Mouse (Mus musculus) midbrain, embryonic 15.5 days (tissue): ENCODE data around the gene Spsb4. TPM values are rescaled to one million over a fixed set of nuclear protein-coding genes. Genes with fewer than 3 reads are reported as not detected.

Experiments used
- ATAC-seq: fragments of 200-750 bp; cut with Nextera tagmentation; replicated peaks from 2 replicates; pipeline ENCODE4 v1.8.0; 2017; ENCODE audit warnings: moderate TSS enrichment
- H3K27ac ChIP-seq: fragments of 300-500 bp; sonication (generic); 2 replicates; pipeline ENCODE4 v1.5.1; 2015; ENCODE audit warnings: mild to moderate bottlenecking, inconsistent platforms
- H3K27me3 ChIP-seq: fragments of 300-500 bp; sonication (generic); replicated peaks from 2 replicates; pipeline ENCODE4 v1.6.1; 2015; ENCODE audit warnings: inconsistent platforms
- H3K36me3 ChIP-seq: fragments of 300-500 bp; sonication (generic); replicated peaks from 2 replicates; pipeline ENCODE4 v1.6.1; 2015; ENCODE audit warnings: inconsistent platforms
- H3K4me1 ChIP-seq: fragments of 300-500 bp; sonication (generic); 2 replicates; pipeline ENCODE4 v1.6.1; 2015; ENCODE audit warnings: inconsistent platforms
- H3K4me2 ChIP-seq: fragments of 300-500 bp; sonication (generic); 2 replicates; pipeline ENCODE4 v1.6.1; 2015; ENCODE audit warnings: inconsistent platforms, mild to moderate bottlenecking, moderate library complexity
- H3K4me3 ChIP-seq: fragments of 300-500 bp; sonication (generic); 2 replicates; pipeline ENCODE4 v1.5.1; 2015; ENCODE audit warnings: mild to moderate bottlenecking, inconsistent platforms
- H3K9ac ChIP-seq: fragments of 300-500 bp; sonication (generic); 2 replicates; pipeline ENCODE4 v1.6.1; 2015; ENCODE audit warnings: mild to moderate bottlenecking, inconsistent platforms
- H3K9me3 ChIP-seq: fragments of 300-500 bp; sonication (generic); 2 replicates; pipeline ENCODE4 v1.6.1; 2016; ENCODE audit warnings: inconsistent platforms
- WGBS: fragments of 180-500 bp; shearing (Covaris S2); methylation state at CpG from one replicate; pipeline ENCODE4 v1.1.7; 2015; ENCODE audit warnings: mixed read lengths; 5-methylcytosine and 5-hydroxymethylcytosine counted together
- polyA plus RNA-seq: library from polyadenylated mRNA; unstranded; fragments of >200 nt; fragmentation: Nextera tagmentation; extraction: Ambion mirVana; gene quantifications from 2 replicates; pipeline ENCODE4 v1.2.1, GENCODE M21; 2015

Spsb4 gene
- polyA plus RNA-seq, 1 experiment from 2014 or later = 31.7 TPM

- no peak overlapping the region for H3K9ac ChIP-seq
- H3K4me2 ChIP-seq = no peak overlapping the region
- H3K4me1 ChIP-seq = peaks cover 4% of the 10 kb centered on the region
- ATAC-seq = no peak
- no peaks in the 10 kb centered on the region for H3K9me3 ChIP-seq
- no peaks in the 10 kb centered on the region for H3K27me3 ChIP-seq
- 80% methylated on average over 3 of the region's 3 CpGs for WGBS
- H3K4me3 ChIP-seq = no peak overlapping the region
- no peaks in the 10 kb centered on the region for H3K36me3 ChIP-seq
- H3K27ac ChIP-seq = no peak overlapping the region
Observed at GRCm38 (mm10) chr9:96934816-96935215, 83.8 kb downstream of the Spsb4 start.

GRCm38 (mm10) chr9:96932751-96933150, 85.9 kb downstream of the Spsb4 start:
- no peaks in the 10 kb centered on the region for H3K4me1 ChIP-seq
- 90% methylated on average over 8 of the region's 8 CpGs for WGBS
- H3K27ac ChIP-seq = no peak overlapping the region
- no peaks in the 10 kb centered on the region for H3K36me3 ChIP-seq
- no peak overlapping the region for H3K9ac ChIP-seq
- H3K4me2 ChIP-seq = no peak overlapping the region
- no peak for ATAC-seq
- H3K4me3 ChIP-seq = no peak overlapping the region
- no peaks in the 10 kb centered on the region for H3K9me3 ChIP-seq
- no peaks in the 10 kb centered on the region for H3K27me3 ChIP-seq

- no peaks in the 10 kb centered on the region for H3K27me3 ChIP-seq
- no peak overlapping the region for H3K27ac ChIP-seq
- WGBS = 81% methylated on average over 17 of the region's 17 CpGs
- H3K4me3 ChIP-seq = no peak overlapping the region
- no peak for ATAC-seq
- no peak overlapping the region for H3K9ac ChIP-seq
- H3K36me3 ChIP-seq = no peaks in the 10 kb centered on the region
- no peaks in the 10 kb centered on the region for H3K9me3 ChIP-seq
- no peaks in the 10 kb centered on the region for H3K4me1 ChIP-seq
- no peak overlapping the region for H3K4me2 ChIP-seq
Observed at GRCm38 (mm10) chr9:96923577-96924316, 94.9 kb downstream of the Spsb4 start.

GRCm38 (mm10) chr9:96923119-96923518, 95.5 kb downstream of the Spsb4 start:
- 67% methylated on average over 6 of the region's 6 CpGs for WGBS
- H3K4me2 ChIP-seq = no peak overlapping the region
- ATAC-seq = no peak
- H3K27me3 ChIP-seq = no peaks in the 10 kb centered on the region
- H3K9ac ChIP-seq = no peak overlapping the region
- no peaks in the 10 kb centered on the region for H3K36me3 ChIP-seq
- no peaks in the 10 kb centered on the region for H3K9me3 ChIP-seq
- no peak overlapping the region for H3K27ac ChIP-seq
- no peak overlapping the region for H3K4me3 ChIP-seq
- no peaks in the 10 kb centered on the region for H3K4me1 ChIP-seq

DNA sequence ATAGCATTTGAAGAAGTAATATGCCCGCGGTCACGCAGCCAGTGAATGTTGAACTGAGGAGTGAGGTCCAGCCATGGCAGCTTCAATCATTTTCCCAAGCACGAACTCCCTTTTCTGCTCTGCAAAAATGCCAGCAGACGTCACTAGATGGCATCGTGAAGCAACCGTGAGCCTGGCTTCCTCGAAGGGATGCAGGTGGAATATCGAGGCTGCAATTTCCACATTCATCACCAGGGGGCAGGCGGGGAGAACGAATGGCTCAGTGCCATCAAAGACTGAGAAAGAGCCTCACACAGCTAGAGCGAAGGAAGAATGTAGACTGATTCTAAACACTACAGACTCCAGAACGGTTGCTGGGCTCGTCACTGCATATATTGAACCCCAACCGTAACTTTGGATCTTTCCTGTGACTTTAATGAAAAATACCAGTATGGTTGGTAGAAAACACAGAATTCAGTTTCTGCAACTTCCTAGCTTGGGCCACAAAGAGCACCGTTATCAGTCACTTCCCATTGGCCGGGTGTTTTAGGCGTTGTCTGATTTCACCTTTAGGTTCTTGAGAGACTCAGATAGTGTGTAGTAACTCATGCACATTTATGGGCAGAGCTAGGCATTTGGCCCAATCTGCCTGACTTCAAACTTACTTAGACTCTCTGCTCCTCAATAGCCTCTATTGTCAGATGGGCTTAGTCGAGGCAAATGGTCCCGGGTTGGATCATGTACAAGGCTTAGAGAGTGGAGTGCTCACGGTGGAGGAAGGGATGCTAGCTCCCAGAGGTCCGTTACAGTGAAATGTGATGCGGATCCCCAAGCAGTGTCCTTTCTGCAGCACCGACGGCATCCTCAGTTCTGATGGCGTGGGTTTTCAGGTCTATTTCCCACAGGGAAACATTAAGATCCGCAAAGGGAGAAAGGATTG, 101.8 kb downstream of the Spsb4 start:
- WGBS = 34% methylated on average over 27 of the region's 27 CpGs
- peaks cover 5% of the 10 kb centered on the region for H3K4me1 ChIP-seq
- H3K27me3 ChIP-seq = no peaks in the 10 kb centered on the region
- ATAC-seq = peak; percentile 88
- no peak overlapping the region for H3K27ac ChIP-seq
- no peaks in the 10 kb centered on the region for H3K36me3 ChIP-seq
- H3K4me2 ChIP-seq = no peak overlapping the region
- H3K9me3 ChIP-seq = no peaks in the 10 kb centered on the region
- no peak overlapping the region for H3K9ac ChIP-seq
- no peak overlapping the region for H3K4me3 ChIP-seq

GRCm38 (mm10) chr9:96916076-96916475, 102.6 kb downstream of the Spsb4 start:
- ATAC-seq = peak; percentile 75
- WGBS = 64% methylated on average over 7 of the region's 7 CpGs
- no peaks in the 10 kb centered on the region for H3K36me3 ChIP-seq
- H3K9me3 ChIP-seq = no peaks in the 10 kb centered on the region
- peaks cover 5% of the 10 kb centered on the region for H3K4me1 ChIP-seq
- no peaks in the 10 kb centered on the region for H3K27me3 ChIP-seq
- no peak overlapping the region for H3K4me3 ChIP-seq
- no peak overlapping the region for H3K9ac ChIP-seq
- no peak overlapping the region for H3K27ac ChIP-seq
- no peak overlapping the region for H3K4me2 ChIP-seq

DNA sequence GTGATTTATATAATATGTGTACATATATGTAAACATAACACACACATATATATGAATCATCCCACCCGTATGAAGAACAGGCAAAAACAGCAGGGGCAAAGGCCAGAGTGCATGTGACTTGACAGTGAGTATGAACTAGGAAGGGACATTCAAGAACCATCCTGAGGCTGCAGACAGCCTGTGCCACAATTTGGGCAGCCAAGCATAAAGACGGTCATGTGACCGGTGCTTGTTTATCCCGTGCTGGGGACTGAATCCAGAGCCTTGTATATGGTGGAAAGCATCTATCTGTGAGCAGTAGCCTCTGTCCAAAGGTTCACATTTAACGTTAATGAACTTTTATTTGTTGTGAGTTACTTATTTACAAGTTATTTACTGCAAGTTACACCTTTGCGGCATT, 103.8 kb downstream of the Spsb4 start:
- ATAC-seq = no peak
- H3K4me2 ChIP-seq = no peak overlapping the region
- no peak overlapping the region for H3K27ac ChIP-seq
- peaks cover 5% of the 10 kb centered on the region for H3K4me1 ChIP-seq
- H3K9me3 ChIP-seq = no peaks in the 10 kb centered on the region
- no peaks in the 10 kb centered on the region for H3K36me3 ChIP-seq
- no peak overlapping the region for H3K9ac ChIP-seq
- no peak overlapping the region for H3K4me3 ChIP-seq
- 75% methylated on average over 6 of the region's 6 CpGs for WGBS
- no peaks in the 10 kb centered on the region for H3K27me3 ChIP-seq

GRCm38 (mm10) chr9:96914005-96914404, 104.6 kb downstream of the Spsb4 start:
- Histone ChIP-seq H3K4me2 (no peak overlapping the region), H3K4me1 (peaks cover 5% of the 10 kb centered on the region), H3K4me3 (no peak overlapping the region), H3K27ac (no peak overlapping the region), H3K27me3 (no peaks in the 10 kb centered on the region), H3K9me3 (no peaks in the 10 kb centered on the region), H3K36me3 (no peaks in the 10 kb centered on the region), H3K9ac (no peak overlapping the region)
- 92% methylated on average over 3 of the region's 3 CpGs for WGBS
- ATAC-seq = no peak

DNA sequence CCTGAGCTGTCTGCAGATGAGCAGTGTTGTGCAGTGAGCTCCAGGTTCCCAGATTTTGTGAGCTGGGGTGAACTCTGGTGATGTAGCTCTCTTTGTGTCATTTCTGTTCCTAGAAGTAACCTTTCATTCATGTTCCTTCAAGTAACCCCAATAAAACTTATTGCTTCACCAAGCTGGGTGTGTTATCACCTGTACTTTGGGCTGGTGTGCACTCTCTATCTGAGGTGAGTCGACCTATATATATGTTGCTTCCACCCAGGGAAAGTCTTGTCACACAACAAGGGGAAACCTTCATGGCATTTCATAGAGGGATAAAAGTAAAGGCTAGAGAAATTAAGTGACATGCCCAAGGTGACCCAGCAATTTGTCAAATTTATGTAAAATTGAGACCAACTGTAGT, 109.1 kb downstream of the Spsb4 start:
- Histone ChIP-seq H3K4me1 (no peaks in the 10 kb centered on the region), H3K36me3 (no peaks in the 10 kb centered on the region), H3K27me3 (no peaks in the 10 kb centered on the region), H3K9ac (no peak overlapping the region), H3K9me3 (no peaks in the 10 kb centered on the region), H3K4me2 (no peak overlapping the region), H3K27ac (no peak overlapping the region), H3K4me3 (no peak overlapping the region)
- no peak for ATAC-seq
- 86% methylated on average over 1 of the region's 1 CpGs for WGBS

DNA sequence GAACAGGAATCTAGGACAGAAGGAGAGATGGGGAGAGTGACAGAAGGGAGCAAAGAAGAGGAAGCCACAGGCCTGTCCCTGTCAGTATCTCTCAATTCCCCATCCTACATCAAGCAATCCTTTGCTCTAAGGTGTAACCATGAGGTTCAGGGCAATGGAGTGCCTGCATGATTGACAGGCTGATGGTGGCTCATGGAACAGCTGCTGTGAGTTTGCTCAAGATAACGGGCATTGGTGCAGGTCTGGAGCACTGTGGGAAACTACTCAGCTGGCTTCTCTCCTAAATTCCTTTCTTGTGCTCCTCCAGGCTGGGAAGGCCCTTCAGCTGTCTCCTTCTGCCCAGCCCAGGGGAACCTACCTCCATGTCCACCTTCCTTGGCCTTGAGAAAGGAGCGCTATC, 109.9 kb downstream of the Spsb4 start:
- no peak overlapping the region for H3K27ac ChIP-seq
- no peak overlapping the region for H3K9ac ChIP-seq
- no peak overlapping the region for H3K4me3 ChIP-seq
- no peak overlapping the region for H3K4me2 ChIP-seq
- no peaks in the 10 kb centered on the region for H3K9me3 ChIP-seq
- no peak for ATAC-seq
- H3K27me3 ChIP-seq = no peaks in the 10 kb centered on the region
- H3K4me1 ChIP-seq = no peaks in the 10 kb centered on the region
- no peaks in the 10 kb centered on the region for H3K36me3 ChIP-seq
- 81% methylated on average over 2 of the region's 2 CpGs for WGBS

- H3K4me2 ChIP-seq = no peak overlapping the region
- no peak overlapping the region for H3K9ac ChIP-seq
- H3K36me3 ChIP-seq = no peaks in the 10 kb centered on the region
- peak overlapping the region; percentile 48; the same call in 1 of the 2 replicates for H3K27ac ChIP-seq
- no peak overlapping the region for H3K4me3 ChIP-seq
- ATAC-seq = peak; percentile 39; the same call in 1 of the 2 replicates
- no peaks in the 10 kb centered on the region for H3K4me1 ChIP-seq
- H3K9me3 ChIP-seq = no peaks in the 10 kb centered on the region
- H3K27me3 ChIP-seq = no peaks in the 10 kb centered on the region
- 67% methylated on average over 7 of the region's 7 CpGs for WGBS
Observed at GRCm38 (mm10) chr9:96904360-96905355, 114.0 kb downstream of the Spsb4 start.

DNA sequence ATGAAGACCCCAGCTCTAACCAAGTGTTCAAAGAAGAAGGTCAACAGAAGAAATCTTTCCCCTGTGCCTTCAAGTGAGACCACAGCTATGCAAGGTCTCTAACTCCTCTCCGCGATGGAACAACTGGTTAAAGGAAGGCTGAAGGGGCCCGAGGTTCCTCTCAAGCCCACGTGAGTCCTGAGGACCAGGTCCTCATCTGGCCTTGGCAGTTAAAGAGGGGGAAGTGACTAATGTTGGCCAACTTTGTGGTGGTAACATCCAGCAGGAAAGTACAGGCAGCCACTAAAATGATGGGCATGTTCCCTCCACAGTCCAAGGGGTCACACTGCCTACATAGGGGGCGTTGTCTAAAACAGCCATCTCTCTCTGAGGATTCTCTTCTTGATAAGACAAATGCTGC, 118.9 kb downstream of the Spsb4 start:
- WGBS = 90% methylated on average over 5 of the region's 5 CpGs
- no peak for ATAC-seq
- H3K9ac ChIP-seq = no peak overlapping the region
- no peaks in the 10 kb centered on the region for H3K27me3 ChIP-seq
- no peaks in the 10 kb centered on the region for H3K36me3 ChIP-seq
- H3K9me3 ChIP-seq = no peaks in the 10 kb centered on the region
- H3K4me3 ChIP-seq = no peak overlapping the region
- H3K4me2 ChIP-seq = no peak overlapping the region
- H3K27ac ChIP-seq = no peak overlapping the region
- no peaks in the 10 kb centered on the region for H3K4me1 ChIP-seq
